Mouse (Mus musculus) brain, adult 2 months (tissue): ENCODE results near the gene Fbxo21.
A peak's percentile ranks its signal among the peaks of the same experiment; 100 is the strongest.

ENCODE experiments used
- DNase-seq: peaks from one replicate; pipeline ENCODE4 v3.0.0; 2011; ENCODE audit warnings: low read depth, low spot score

The Fbxo21 gene

GRCm38 (mm10) chr5:117980921-117981320 is 4.4 kb downstream of the Fbxo21 start:
- DNase-seq = no peak

GRCm38 (mm10) chr5:117981943-117982342 is 5.4 kb downstream of the Fbxo21 start:
- DNase-seq = peak; percentile 50

GRCm38 (mm10) chr5:117986327-117986726 is 9.8 kb downstream of the Fbxo21 start:
- no peak for DNase-seq

DNA sequence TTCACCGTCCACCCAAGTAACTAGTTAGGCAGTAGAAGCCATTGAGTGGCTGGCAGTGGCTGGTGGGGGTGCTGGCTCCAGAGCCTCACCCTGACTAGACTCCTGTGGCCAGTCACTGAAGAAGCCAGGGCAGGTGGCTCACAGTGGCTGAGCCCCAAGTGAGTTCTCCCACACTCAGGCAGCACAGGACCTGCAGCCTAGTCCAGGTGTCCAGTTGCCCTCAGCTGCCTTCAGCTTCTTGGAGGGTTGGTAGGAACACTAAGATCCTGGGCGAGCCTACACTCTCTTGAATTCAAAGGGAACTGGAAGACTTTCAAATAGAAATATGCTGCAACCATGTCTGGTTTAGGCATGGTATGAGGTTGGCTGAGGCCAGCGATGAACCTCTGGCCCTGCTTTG is 11.4 kb downstream of the Fbxo21 start:
- DNase-seq = no peak

GRCm38 (mm10) chr5:117988367-117988766 is 11.8 kb downstream of the Fbxo21 start:
- no peak for DNase-seq

- DNase-seq = no peak
Observed at GRCm38 (mm10) chr5:117989773-117990172, 13.2 kb downstream of the Fbxo21 start.

GRCm38 (mm10) chr5:117990957-117991356 is 14.4 kb downstream of the Fbxo21 start:
- DNase-seq = no peak

- DNase-seq = peak; percentile 81
Observed at GRCm38 (mm10) chr5:117993550-117993949, 17.0 kb downstream of the Fbxo21 start.

DNA sequence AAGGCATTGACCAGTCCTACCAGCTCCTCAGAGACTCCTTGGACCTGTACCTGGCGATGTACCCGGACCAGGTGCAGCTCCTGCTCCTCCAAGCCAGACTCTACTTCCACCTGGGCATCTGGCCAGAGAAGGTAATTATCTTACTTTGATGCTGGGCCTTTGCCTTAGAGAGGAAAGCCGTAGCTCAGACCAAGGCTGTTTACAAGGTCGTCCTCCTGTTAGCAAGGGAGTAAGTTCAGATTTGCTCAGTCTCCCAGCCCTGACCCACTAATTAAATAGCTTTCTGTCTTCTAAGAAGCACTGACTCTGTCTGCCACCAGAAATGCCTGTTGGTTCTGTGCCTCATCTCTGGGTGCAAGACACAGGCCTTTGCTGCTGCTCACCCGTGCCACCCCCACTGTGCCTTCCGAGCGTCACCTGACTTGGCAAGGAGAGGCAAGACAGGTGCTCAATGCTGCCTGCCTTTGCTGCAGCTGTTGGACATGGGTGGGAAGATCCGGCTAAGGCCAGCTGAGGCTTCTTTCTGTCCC is 18.9 kb downstream of the Fbxo21 start:
- DNase-seq = peak; percentile 54

DNA sequence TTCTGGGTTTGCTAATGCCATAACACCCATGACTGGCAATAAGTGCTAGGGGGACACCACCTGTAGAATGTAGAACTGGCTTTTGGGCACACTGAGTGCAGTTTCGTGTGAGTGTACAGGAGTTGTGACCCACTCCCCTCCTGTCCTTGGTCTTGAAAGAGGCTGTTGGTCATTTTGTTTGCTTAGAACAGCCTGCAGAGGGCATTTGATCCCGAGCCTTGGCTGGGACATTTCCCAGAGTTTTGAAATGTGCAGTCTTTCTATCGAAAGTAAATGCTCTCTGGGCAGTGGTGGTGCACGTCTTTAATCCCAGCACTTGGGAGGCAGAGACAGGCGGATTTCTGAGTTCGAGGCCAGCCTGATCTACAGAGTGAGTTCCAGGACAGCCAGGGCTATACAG is 19.4 kb downstream of the Fbxo21 start:
- no peak for DNase-seq

GRCm38 (mm10) chr5:117996581-117996980 is 20.1 kb downstream of the Fbxo21 start:
- no peak for DNase-seq

- no peak for DNase-seq
Observed at GRCm38 (mm10) chr5:117997434-117997970, 21.0 kb downstream of the Fbxo21 start.

DNA sequence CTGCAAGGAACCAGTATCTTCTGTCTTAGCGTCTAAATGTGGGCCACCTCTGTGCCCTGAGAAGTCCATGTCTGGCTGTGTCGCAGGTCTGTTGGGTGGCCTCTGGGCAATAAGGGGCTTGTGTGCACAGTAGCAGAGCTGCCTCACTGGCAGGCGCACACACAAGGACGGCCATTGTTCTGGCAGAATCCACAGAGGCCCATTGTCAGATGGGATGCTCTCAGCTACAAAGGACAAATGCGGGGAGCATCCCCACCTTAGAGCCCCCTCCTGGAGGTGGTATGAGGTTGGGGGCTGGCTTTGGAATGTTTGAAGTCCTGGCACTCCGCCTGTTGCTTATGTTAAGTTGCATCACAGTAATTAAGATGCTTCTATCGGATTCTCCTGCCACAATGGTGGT is 22.5 kb downstream of the Fbxo21 start:
- peak; percentile 81 for DNase-seq

GRCm38 (mm10) chr5:117999584-117999983 is 23.1 kb downstream of the Fbxo21 start:
- peak; percentile 83 for DNase-seq

DNA sequence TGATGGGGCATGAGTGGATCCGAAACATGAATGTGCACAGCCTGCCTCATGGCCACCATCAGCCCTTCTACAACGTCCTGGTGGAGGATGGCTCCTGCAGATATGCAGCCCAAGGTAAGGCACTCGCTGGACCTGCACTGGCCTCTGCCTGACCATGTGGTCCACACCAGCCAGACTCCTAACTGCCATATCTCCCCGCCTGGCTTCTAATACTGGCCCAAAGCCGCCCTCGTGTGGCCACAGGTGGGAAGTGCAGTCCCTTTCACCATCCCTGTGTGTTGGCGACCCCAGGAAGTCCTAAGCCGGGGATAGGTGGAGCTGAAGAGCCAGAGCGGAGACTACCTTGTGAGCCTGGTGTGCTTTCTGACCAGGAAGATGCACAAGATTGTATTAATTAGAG is 25.5 kb downstream of the Fbxo21 start:
- DNase-seq = peak; percentile 84

- DNase-seq = peak; percentile 84
Observed at GRCm38 (mm10) chr5:118004619-118005018, 28.1 kb downstream of the Fbxo21 start.

DNA sequence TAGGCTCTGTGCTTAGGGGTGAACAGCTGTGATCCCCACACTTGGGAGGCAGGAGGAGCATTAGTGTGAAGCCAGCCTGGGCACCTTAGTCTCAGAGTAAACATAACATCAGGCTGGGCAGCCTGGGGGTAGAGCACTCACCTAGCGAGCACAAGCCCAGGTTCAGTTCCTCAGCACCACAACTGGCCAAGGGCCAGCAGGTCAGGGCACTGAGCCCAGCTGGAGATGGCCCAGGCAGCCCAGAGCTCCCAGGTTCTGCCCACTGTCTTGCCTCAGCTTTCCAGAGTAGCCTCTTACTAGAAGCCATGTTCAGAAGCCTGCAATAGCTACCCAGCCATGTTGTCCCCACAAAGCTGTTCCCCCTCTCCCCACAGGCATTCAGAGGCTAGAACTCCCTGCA is 29.2 kb downstream of the Fbxo21 start:
- peak; percentile 53 for DNase-seq

DNA sequence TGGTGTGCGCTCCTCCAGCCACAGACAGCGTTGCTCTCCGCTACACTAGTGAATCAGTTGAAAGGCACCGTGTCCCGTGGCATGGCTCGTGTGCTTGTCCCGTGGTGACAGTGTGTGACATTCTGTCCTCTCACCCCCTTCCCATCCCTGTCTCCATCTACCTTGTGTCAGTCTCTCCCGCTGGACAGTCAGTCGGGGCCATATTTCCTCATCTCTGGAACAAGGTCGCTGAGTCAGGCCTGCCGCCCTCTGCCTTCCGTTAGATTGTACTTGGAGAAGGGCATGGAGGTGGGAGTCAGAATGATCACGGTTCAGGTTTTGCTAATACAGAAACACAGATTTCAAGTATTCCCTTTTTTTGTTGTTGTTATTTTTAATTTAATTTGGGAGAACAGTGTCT is 31.8 kb downstream of the Fbxo21 start:
- DNase-seq = no peak

- DNase-seq = peak; percentile 60
Observed at GRCm38 (mm10) chr5:118010872-118011271, 34.3 kb downstream of the Fbxo21 start.

GRCm38 (mm10) chr5:118011796-118012195 is 35.3 kb downstream of the Fbxo21 start:
- peak; percentile 56 for DNase-seq

DNA sequence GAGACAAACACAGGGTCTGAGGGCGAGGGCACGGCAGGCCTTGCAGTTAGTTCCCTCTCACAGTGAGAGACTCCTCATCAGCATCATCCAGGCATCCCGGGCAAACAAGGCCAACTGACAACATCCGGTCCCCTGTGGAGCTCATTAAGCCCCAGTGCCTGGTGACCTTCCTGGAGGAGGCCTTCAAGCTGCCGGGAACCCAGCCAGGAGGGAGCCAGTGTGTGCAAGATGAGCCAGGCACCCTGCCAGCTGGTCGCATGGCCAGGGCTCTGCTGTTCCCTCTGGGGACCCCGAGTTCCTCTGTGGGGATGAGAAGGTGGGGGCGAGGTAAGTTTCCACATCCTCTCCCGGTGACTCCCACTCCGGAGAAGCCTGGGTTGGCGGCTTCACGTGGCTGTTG is 38.5 kb downstream of the Fbxo21 start:
- DNase-seq = peak; percentile 87

DNA sequence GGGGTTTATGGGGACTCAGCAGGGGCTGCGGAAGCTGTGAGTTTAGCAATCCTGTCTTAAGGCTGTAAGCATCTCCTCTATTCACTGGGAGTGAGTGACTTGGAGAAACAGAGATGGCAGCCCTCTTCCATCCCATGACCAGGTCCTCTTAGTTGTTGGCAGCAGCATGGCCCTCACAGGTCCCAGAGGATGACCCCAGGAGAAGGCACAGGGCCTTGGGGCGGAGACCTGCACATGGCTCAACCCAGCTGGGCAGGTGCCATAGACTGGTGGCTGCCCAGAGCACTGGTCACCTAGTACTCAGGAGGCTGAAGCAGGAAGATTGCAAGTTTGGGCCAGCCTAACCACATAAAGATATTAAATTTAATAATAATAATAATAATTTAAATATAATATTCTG is 39.1 kb downstream of the Fbxo21 start:
- no peak for DNase-seq

- DNase-seq = peak; percentile 68
Observed at GRCm38 (mm10) chr5:118017527-118017926, 41.0 kb downstream of the Fbxo21 start.

DNA sequence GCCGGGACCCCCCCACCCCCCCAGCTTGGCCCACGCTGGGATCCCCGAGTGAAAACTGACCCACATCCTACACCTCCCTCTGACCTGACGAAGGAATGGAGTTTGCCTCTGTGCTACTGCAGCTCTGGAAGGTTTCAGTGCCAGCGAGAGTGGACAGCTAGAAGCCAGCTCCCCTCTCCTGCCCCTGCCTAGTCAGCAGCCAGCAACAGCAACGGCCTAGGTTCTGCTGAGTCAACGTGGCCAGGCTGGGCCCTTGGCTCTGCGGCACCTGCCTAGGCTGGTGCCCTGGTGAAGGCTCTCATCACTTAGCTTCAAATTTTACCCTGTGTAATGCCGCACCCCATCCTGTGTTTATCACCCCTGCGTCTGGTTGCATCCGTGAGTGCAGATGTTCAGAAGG is 43.4 kb downstream of the Fbxo21 start:
- DNase-seq = no peak
